ENCODE assay signal across 8 mouse cellular contexts in genomic region chr2:164787032-164787431, GRCm38 (mm10). TPM values are rescaled to one million over a fixed set of nuclear protein-coding genes. Genes with fewer than 3 reads are reported as not detected.
DNase-seq lines count a peak whose midpoint lies in the region; ATAC-seq and TF ChIP-seq lines count a peak whose summit lies in the region.

No protein-coding gene starts in this region.

- H3K4me3 ChIP-seq in kidney, adult 2 months (ENCODE audit: insufficient read depth, low read depth, low read length): peak overlapping the region; percentile 64
- H3K4me3 ChIP-seq in embryonic facial prominence, embryonic 14.5 days (ENCODE audit: low read depth, low read length): peak overlapping the region; percentile 66
- H3K4me3 ChIP-seq in intestine, embryonic 14.5 days (ENCODE audit: low read depth, low read length): peak overlapping the region; percentile 70
- H3K4me3 ChIP-seq in midbrain, embryonic 16.5 days (ENCODE audit: low read depth, low read length): peak overlapping the region; percentile 64

- H3K27me3 ChIP-seq in kidney, adult 2 months (replicated peaks; ENCODE audit: control insufficient read depth, insufficient read depth, low read length): no peaks in the 10 kb centered on the region
- H3K27me3 ChIP-seq in embryonic facial prominence, embryonic 14.5 days (replicated peaks; ENCODE audit: control insufficient read depth, insufficient read depth, low read length): no peaks in the 10 kb centered on the region
- no peaks in the 10 kb centered on the region for H3K27me3 ChIP-seq in intestine, embryonic 14.5 days (replicated peaks; ENCODE audit: control insufficient read depth, insufficient read depth, low read length)
- no peaks in the 10 kb centered on the region for H3K27me3 ChIP-seq in midbrain, embryonic 16.5 days (ENCODE audit: control insufficient read depth, insufficient read depth, low read depth, low read length)

- H3K4me1 ChIP-seq in kidney, adult 2 months (ENCODE audit: control insufficient read depth, insufficient read depth, low read length): peaks cover 7% of the 10 kb centered on the region; the same call in 1 of the 2 replicates
- H3K4me1 ChIP-seq in embryonic facial prominence, embryonic 14.5 days (ENCODE audit: control insufficient read depth, insufficient read depth, low read length): peaks cover 8% of the 10 kb centered on the region
- peaks cover 13% of the 10 kb centered on the region for H3K4me1 ChIP-seq in intestine, embryonic 14.5 days (replicated peaks; ENCODE audit: control insufficient read depth, insufficient read depth, low read length)
- peaks cover 27% of the 10 kb centered on the region for H3K4me1 ChIP-seq in midbrain, embryonic 16.5 days (ENCODE audit: control insufficient read depth, insufficient read depth, low read length)

- peak overlapping the region; percentile 87 for H3K4me2 ChIP-seq in embryonic facial prominence, embryonic 14.5 days (ENCODE audit: low read depth, low read length)
- peak overlapping the region; percentile 81 for H3K4me2 ChIP-seq in intestine, embryonic 14.5 days (ENCODE audit: low read length)
- H3K4me2 ChIP-seq in midbrain, embryonic 16.5 days (ENCODE audit: low read length): peak overlapping the region; percentile 72

- 71% methylated on average over 3 of the region's 3 CpGs for WGBS in kidney, adult 2 months
- 75% methylated on average over 3 of the region's 3 CpGs for WGBS in embryonic facial prominence, embryonic 14.5 days
- WGBS in intestine, embryonic 14.5 days: 83% methylated on average over 3 of the region's 3 CpGs
- WGBS in midbrain, embryonic 16.5 days: 79% methylated on average over 3 of the region's 3 CpGs

- peak overlapping the region; percentile 83; the same call in 1 of the 2 replicates for H3K9ac ChIP-seq in embryonic facial prominence, embryonic 14.5 days (ENCODE audit: low read depth, low read length)
- no peak overlapping the region; the same call in 1 of the 2 replicates for H3K9ac ChIP-seq in intestine, embryonic 14.5 days (ENCODE audit: low read length)
- H3K9ac ChIP-seq in midbrain, embryonic 16.5 days (ENCODE audit: low read depth, low read length): peak overlapping the region; percentile 74

- DNase-seq in kidney, adult 2 months: no peak
- no peak for DNase-seq in kidney, adult 9 months
- DNase-seq in embryonic facial prominence, embryonic 14.5 days (ENCODE audit: low spot score): no peak
- no peak for DNase-seq in intestine, embryonic 14.5 days (ENCODE audit: low spot score)
- DNase-seq in gastrocnemius, postnatal 4 days (ENCODE audit: low spot score in 2 of 2): no peak
- no peak for DNase-seq in cerebellum, postnatal 14 days
- no peak for DNase-seq in urinary bladder, postnatal 4 days (ENCODE audit: low spot score in 2 of 2)

- H3K36me3 ChIP-seq in kidney, adult 2 months (ENCODE audit: control insufficient read depth, insufficient read depth, low read length): 0 out of 2 replicates have a peak, but pooled peaks cover 1% of the 10 kb centered on the region
- peaks cover 30% of the 10 kb centered on the region for H3K36me3 ChIP-seq in embryonic facial prominence, embryonic 14.5 days (ENCODE audit: control insufficient read depth, insufficient read depth, low read length)
- peaks cover 28% of the 10 kb centered on the region for H3K36me3 ChIP-seq in intestine, embryonic 14.5 days (ENCODE audit: control insufficient read depth, insufficient read depth, low read length)
- peaks cover 8% of the 10 kb centered on the region for H3K36me3 ChIP-seq in midbrain, embryonic 16.5 days (ENCODE audit: control insufficient read depth, insufficient read depth, low read length)

- TF ChIP-seq POLR2A in kidney, adult 2 months (IDR thresholded peaks at IDR 0.05; ENCODE audit: low read depth, low read length): no peak

- ATAC-seq in embryonic facial prominence, embryonic 14.5 days (ENCODE audit: low read depth): no peak
- no peak for ATAC-seq in intestine, embryonic 14.5 days (replicated peaks; ENCODE audit: low FRiP score, low TSS enrichment, low read depth)
- no peak for ATAC-seq in midbrain, embryonic 16.5 days

- 0 out of 2 replicates have a peak overlapping the region, but pooled peaks have one; percentile 73 for H3K27ac ChIP-seq in kidney, adult 2 months (ENCODE audit: insufficient read depth, low read depth, low read length)
- no peak overlapping the region for H3K27ac ChIP-seq in embryonic facial prominence, embryonic 14.5 days (replicated peaks; ENCODE audit: low read depth, low read length)
- no peak overlapping the region for H3K27ac ChIP-seq in intestine, embryonic 14.5 days (ENCODE audit: low read depth)
- no peak overlapping the region for H3K27ac ChIP-seq in midbrain, embryonic 16.5 days (ENCODE audit: low read length)

- H3K9me3 ChIP-seq in embryonic facial prominence, embryonic 14.5 days (ENCODE audit: control insufficient read depth, low read length): no peaks in the 10 kb centered on the region
- no peaks in the 10 kb centered on the region for H3K9me3 ChIP-seq in intestine, embryonic 14.5 days (ENCODE audit: control insufficient read depth, low read length)
- no peaks in the 10 kb centered on the region for H3K9me3 ChIP-seq in midbrain, embryonic 16.5 days (replicated peaks; ENCODE audit: control insufficient read depth, low read length, poor library complexity, severe bottlenecking)

- no peak for TF ChIP-seq CTCF in kidney, adult 2 months (conservative IDR thresholded peaks at IDR 0.05; ENCODE audit: insufficient read depth, insufficient read length, low read depth, low read length)

RNA-seq across cellular contexts. Expression of gene Snx21, which starts 1.4 kb away (rescaled TPM):
- polyA plus RNA-seq in kidney, adult 2 months (2012; rRNA removed): 23.2 and 32.9 TPM in 2 replicates
- 27.9 and 28.3 TPM in 2 replicates for polyA plus RNA-seq in embryonic facial prominence, embryonic 14.5 days (2014; fragmentation: Nextera tagmentation; extraction: Ambion mirVana)
- polyA plus RNA-seq in intestine, embryonic 14.5 days (2014; fragmentation: Nextera tagmentation; extraction: Ambion mirVana): 20.5 and 21.3 TPM in 2 replicates
- polyA plus RNA-seq in midbrain, embryonic 16.5 days (2015; fragmentation: Nextera tagmentation; extraction: Ambion mirVana): 35.3 and 41.4 TPM in 2 replicates
- 10 to 100 TPM; 23.4 to 24.6 TPM for total RNA-seq in gastrocnemius, postnatal 4 days (2021)

RNA-seq across cellular contexts. Expression of gene Tnnc2, which starts 7.3 kb away (rescaled TPM):
- 124 TPM in 1 of 2 replicates, not detected in the other for polyA plus RNA-seq in kidney, adult 2 months (2012; rRNA removed)
- 799 and 1,279 TPM in 2 replicates for polyA plus RNA-seq in embryonic facial prominence, embryonic 14.5 days (2014; fragmentation: Nextera tagmentation; extraction: Ambion mirVana)
- 0.69 and 1.3 TPM in 2 replicates for polyA plus RNA-seq in intestine, embryonic 14.5 days (2014; fragmentation: Nextera tagmentation; extraction: Ambion mirVana)
- 0.43 TPM in 1 of 2 replicates, not detected in the other for polyA plus RNA-seq in midbrain, embryonic 16.5 days (2015; fragmentation: Nextera tagmentation; extraction: Ambion mirVana)
- total RNA-seq in gastrocnemius, postnatal 4 days (2021): over 10,000 TPM; 10,138 to 10,688 TPM

RNA-seq across cellular contexts. Expression of gene Ube2c, which starts 17.3 kb away (rescaled TPM):
- polyA plus RNA-seq in kidney, adult 2 months (2012; rRNA removed): 6.6 and 7.1 TPM in 2 replicates
- 229 and 276 TPM in 2 replicates for polyA plus RNA-seq in embryonic facial prominence, embryonic 14.5 days (2014; fragmentation: Nextera tagmentation; extraction: Ambion mirVana)
- polyA plus RNA-seq in intestine, embryonic 14.5 days (2014; fragmentation: Nextera tagmentation; extraction: Ambion mirVana): 462 and 476 TPM in 2 replicates
- 35.4 and 45.7 TPM in 2 replicates for polyA plus RNA-seq in midbrain, embryonic 16.5 days (2015; fragmentation: Nextera tagmentation; extraction: Ambion mirVana)
- 10 to 100 TPM; 26.8 to 34.0 TPM for total RNA-seq in gastrocnemius, postnatal 4 days (2021)

RNA-seq across cellular contexts. Expression of gene Acot8, which starts 17.6 kb away (rescaled TPM):
- 68.4 and 75.7 TPM in 2 replicates for polyA plus RNA-seq in kidney, adult 2 months (2012; rRNA removed)
- polyA plus RNA-seq in embryonic facial prominence, embryonic 14.5 days (2014; fragmentation: Nextera tagmentation; extraction: Ambion mirVana): 12.6 and 13.8 TPM in 2 replicates
- polyA plus RNA-seq in intestine, embryonic 14.5 days (2014; fragmentation: Nextera tagmentation; extraction: Ambion mirVana): 19.2 and 19.6 TPM in 2 replicates
- 17.8 and 19.6 TPM in 2 replicates for polyA plus RNA-seq in midbrain, embryonic 16.5 days (2015; fragmentation: Nextera tagmentation; extraction: Ambion mirVana)
- 10 to 100 TPM; 12.8 to 14.0 TPM for total RNA-seq in gastrocnemius, postnatal 4 days (2021)

RNA-seq across cellular contexts. Expression of gene Zswim3, which starts 17.9 kb away (rescaled TPM):
- 2.2 and 2.7 TPM in 2 replicates for polyA plus RNA-seq in kidney, adult 2 months (2012; rRNA removed)
- 6.0 and 6.4 TPM in 2 replicates for polyA plus RNA-seq in embryonic facial prominence, embryonic 14.5 days (2014; fragmentation: Nextera tagmentation; extraction: Ambion mirVana)
- polyA plus RNA-seq in intestine, embryonic 14.5 days (2014; fragmentation: Nextera tagmentation; extraction: Ambion mirVana): 8.9 and 11.4 TPM in 2 replicates
- polyA plus RNA-seq in midbrain, embryonic 16.5 days (2015; fragmentation: Nextera tagmentation; extraction: Ambion mirVana): 17.0 and 17.4 TPM in 2 replicates
- total RNA-seq in gastrocnemius, postnatal 4 days (2021): 1 to 10 TPM; 1.5 to 1.6 TPM
